9 mouse cellular contexts compared by ENCODE assay signal in genomic region chr4:46487348-46487747, GRCm38 (mm10). TPM values are rescaled to one million over a fixed set of nuclear protein-coding genes. Genes with fewer than 3 reads are reported as not detected.
DNase-seq lines count a peak whose midpoint lies in the region.
"Had no signal": no experiment of that assay in that cellular context is flagged by ENCODE, and none has a peak within 500 bp of the region (broad histone marks: within the 10 kb centered on the region; RNA-seq: fewer than 3 reads in every experiment).

No protein-coding gene starts in this region.

- H3K4me1 ChIP-seq in hindbrain, embryonic 10.5 days (replicated peaks), result peaks cover 15% of the 10 kb centered on the region

- no peak overlapping the region for H3K4me3 ChIP-seq in hindbrain, embryonic 10.5 days
- H3K4me3 ChIP-seq: limb, embryonic 15.5 days had no signal

- WGBS in hindbrain, embryonic 10.5 days, result 94% methylated on average over 5 of the region's 5 CpGs

- H3K9me3 ChIP-seq in hindbrain, embryonic 10.5 days, result no peaks in the 10 kb centered on the region
- H3K9me3 ChIP-seq: limb, embryonic 15.5 days had no signal

- H3K27me3 ChIP-seq in hindbrain, embryonic 10.5 days (ENCODE audit: insufficient read depth, poor library complexity, severe bottlenecking), result no peaks in the 10 kb centered on the region
- H3K27me3 ChIP-seq: limb, embryonic 15.5 days had no signal

- H3K36me3 ChIP-seq in hindbrain, embryonic 10.5 days, result peaks cover 6% of the 10 kb centered on the region; the same call in 1 of the 2 replicates

- H3K27ac ChIP-seq in hindbrain, embryonic 10.5 days, result no peak overlapping the region
- H3K27ac ChIP-seq: limb, embryonic 15.5 days had no signal

- DNase-seq in cerebellum, adult 11-12 months, result peak; percentile 52
- DNase-seq in cerebellum, adult 8-10 months, result no peak
- DNase-seq in urinary bladder, postnatal 25 days (ENCODE audit: low spot score), result peak; percentile 36
- DNase-seq in urinary bladder, postnatal 10 days (ENCODE audit: low spot score), result no peak
- peak; percentile 83 to 87 for DNase-seq in kidney, postnatal 25 days
- DNase-seq in thymus, postnatal 25 days, result no peak
- no peak for DNase-seq in hindbrain, embryonic 10.5 days (ENCODE audit: low spot score)
- DNase-seq in neural tube, embryonic 10.5 days (ENCODE audit: extremely low spot score, low spot score), result no peak

RNA-seq across cellular contexts. Expression of gene Nans, which starts 1.7 kb away (rescaled TPM):
- polyA plus RNA-seq in hindbrain, embryonic 10.5 days (2016; fragmentation: Nextera tagmentation; extraction: Ambion mirVana), result 79.1 and 80.5 TPM in 2 replicates

RNA-seq across cellular contexts. Expression of gene Anp32b, which starts 36.6 kb away (rescaled TPM):
- polyA plus RNA-seq in hindbrain, embryonic 10.5 days (2016; fragmentation: Nextera tagmentation; extraction: Ambion mirVana), result 250 and 377 TPM in 2 replicates

RNA-seq across cellular contexts. Expression of gene Trim14, which starts 48.6 kb away (rescaled TPM):
- polyA plus RNA-seq in hindbrain, embryonic 10.5 days (2016; fragmentation: Nextera tagmentation; extraction: Ambion mirVana), result 0.94 and 1.2 TPM in 2 replicates

Comparison
In these comparisons a context has a peak if more than half of its experiments do, and no peak if none do; other contexts are left out.
1. DNase-seq: peak in cerebellum, adult 11-12 months (single experiment), urinary bladder, postnatal 25 days (single experiment) and kidney, postnatal 25 days (2 of 2); none in cerebellum, adult 8-10 months (single experiment), urinary bladder, postnatal 10 days (single experiment), thymus, postnatal 25 days (single experiment), hindbrain, embryonic 10.5 days (single experiment) and neural tube, embryonic 10.5 days (single experiment).